ENCODE assay signal across 9 mouse cellular contexts in the genomic region with DNA sequence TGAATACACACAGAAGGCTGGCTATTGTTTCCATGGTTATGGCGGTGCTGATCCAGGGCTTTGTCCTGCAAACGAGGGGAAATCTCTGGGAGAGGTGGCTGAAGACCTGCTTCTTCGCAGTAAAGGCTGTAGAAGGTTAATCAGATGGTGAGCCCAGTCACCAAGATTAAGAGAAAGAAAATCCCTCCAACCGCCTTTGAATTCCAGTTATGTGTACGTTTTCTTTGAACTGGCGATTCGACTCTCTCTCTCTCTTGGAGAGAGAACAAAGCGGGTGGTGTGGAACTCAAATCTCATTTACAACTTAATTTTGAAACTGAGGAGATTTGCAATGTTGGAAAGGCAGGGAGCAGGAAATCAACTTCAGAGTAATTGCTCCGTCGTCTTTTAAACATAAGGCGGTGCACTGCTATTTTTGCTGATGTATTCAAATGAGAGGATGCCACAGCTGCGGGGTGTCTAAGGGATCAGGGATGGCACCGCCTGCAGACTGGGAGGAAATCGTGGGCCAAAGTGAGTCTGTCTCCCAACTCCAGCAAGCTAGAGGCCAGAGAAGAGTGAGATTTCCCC.
DNase-seq lines count a peak whose midpoint lies in the region; ATAC-seq and TF ChIP-seq lines count a peak whose summit lies in the region.
"Had no signal": no experiment of that assay in that cellular context is flagged by ENCODE, and none has a peak within 500 bp of the region (broad histone marks: within the 10 kb centered on the region; RNA-seq: fewer than 3 reads in every experiment).

No protein-coding gene starts in this region.

- TF ChIP-seq CTCF in ES-Bruce4 (IDR thresholded peaks at IDR 0.05; ENCODE audit: low read depth, low read length), result no peak
- TF ChIP-seq CTCF in heart, adult 2 months (IDR thresholded peaks at IDR 0.05), result no peak

- H3K79me2 ChIP-seq in heart, adult 2 months (replicated peaks; ENCODE audit: control insufficient read depth, insufficient read depth, low read length), result no peaks in the 10 kb centered on the region

- peak overlapping the region; percentile 2; the same call in 1 of the 2 replicates for H3K27ac ChIP-seq in ES-Bruce4 (ENCODE audit: insufficient read depth, low read length)
- peak overlapping the region; percentile 79 for H3K27ac ChIP-seq in forebrain, embryonic 12.5 days
- peak overlapping the region; percentile 77 for H3K27ac ChIP-seq in midbrain, embryonic 13.5 days
- H3K27ac ChIP-seq in heart, adult 2 months, result no peak overlapping the region

- H3K4me1 ChIP-seq in ES-Bruce4 (ENCODE audit: control insufficient read depth, insufficient read depth, low read length), result peaks cover 6% of the 10 kb centered on the region
- peaks cover 31% of the 10 kb centered on the region for H3K4me1 ChIP-seq in forebrain, embryonic 12.5 days
- H3K4me1 ChIP-seq in midbrain, embryonic 13.5 days (replicated peaks), result peaks cover 27% of the 10 kb centered on the region
- H3K4me1 ChIP-seq in heart, adult 2 months (ENCODE audit: control insufficient read depth, insufficient read depth, low read length), result no peaks in the 10 kb centered on the region

- H3K9me3 ChIP-seq in ES-Bruce4 (replicated peaks; ENCODE audit: control insufficient read depth, insufficient read depth, low read length, poor library complexity, severe bottlenecking), result peaks cover 5% of the 10 kb centered on the region
- peaks cover 6% of the 10 kb centered on the region; the same call in 1 of the 2 replicates for H3K9me3 ChIP-seq in forebrain, embryonic 12.5 days
- 0 out of 2 replicates have a peak, but pooled peaks cover 3% of the 10 kb centered on the region for H3K9me3 ChIP-seq in midbrain, embryonic 13.5 days

- TF ChIP-seq POLR2A in ES-Bruce4 (IDR thresholded peaks at IDR 0.05; ENCODE audit: insufficient read depth, low read length), result no peak
- TF ChIP-seq POLR2A in heart, adult 2 months (IDR thresholded peaks at IDR 0.05; ENCODE audit: insufficient read depth, low read depth, low read length), result no peak

- H3K36me3 ChIP-seq in ES-Bruce4 (ENCODE audit: control insufficient read depth, insufficient read depth, low read length, poor library complexity, severe bottlenecking), result no peaks in the 10 kb centered on the region
- no peaks in the 10 kb centered on the region for H3K36me3 ChIP-seq in forebrain, embryonic 12.5 days (replicated peaks)
- H3K36me3 ChIP-seq in midbrain, embryonic 13.5 days, result no peaks in the 10 kb centered on the region
- H3K36me3 ChIP-seq in heart, adult 2 months (ENCODE audit: control insufficient read depth, insufficient read depth, low read length), result no peaks in the 10 kb centered on the region

- H3K27me3 ChIP-seq in ES-Bruce4 (ENCODE audit: control insufficient read depth, insufficient read depth, low read length, poor library complexity, severe bottlenecking), result no peaks in the 10 kb centered on the region
- H3K27me3 ChIP-seq in forebrain, embryonic 12.5 days, result peaks cover 4% of the 10 kb centered on the region; the same call in 1 of the 2 replicates
- H3K27me3 ChIP-seq in midbrain, embryonic 13.5 days, result no peaks in the 10 kb centered on the region
- no peaks in the 10 kb centered on the region for H3K27me3 ChIP-seq in heart, adult 2 months (ENCODE audit: control insufficient read depth, insufficient read depth, low read length)

- DNase-seq in Muller cell, postnatal 12 days (ENCODE audit: inconsistent ontology term), result peak; percentile 43
- no peak for DNase-seq in heart, adult 2 months
- no peak for DNase-seq in kidney, postnatal 25 days
- DNase-seq in ovary, postnatal 36 days (ENCODE audit: low spot score), result no peak
- DNase-seq: kidney, adult 11 months had no signal

- intact Hi-C loops in heart, adult 2 months (cut with DNase I), result no loop called here

- TF ChIP-seq EP300 in ES-Bruce4 (IDR thresholded peaks at IDR 0.05; ENCODE audit: insufficient read depth, low read depth, low read length), result no peak
- TF ChIP-seq EP300 in heart, adult 2 months (IDR thresholded peaks at IDR 0.05; ENCODE audit: insufficient read depth, low read depth, low read length), result no peak

- peak overlapping the region; percentile 31 for H3K4me2 ChIP-seq in forebrain, embryonic 12.5 days
- peak overlapping the region; percentile 34 for H3K4me2 ChIP-seq in midbrain, embryonic 13.5 days (replicated peaks)

- no peak for ATAC-seq in forebrain, embryonic 12.5 days (ENCODE audit: low FRiP score)
- peak; percentile 69 for ATAC-seq in midbrain, embryonic 13.5 days

- H3K4me3 ChIP-seq in ES-Bruce4 (ENCODE audit: low read depth, low read length), result 0 out of 2 replicates have a peak overlapping the region, but pooled peaks have one; percentile 10
- H3K4me3 ChIP-seq in forebrain, embryonic 12.5 days (replicated peaks), result no peak overlapping the region
- H3K4me3 ChIP-seq in midbrain, embryonic 13.5 days (replicated peaks), result 0 out of 2 replicates have a peak overlapping the region, but pooled peaks have one; percentile 6
- H3K4me3 ChIP-seq in heart, adult 2 months, result no peak overlapping the region
- H3K4me3 ChIP-seq: megakaryocyte, embryonic 14.5 days had no signal

- no peak overlapping the region for H3K9ac ChIP-seq in ES-Bruce4 (ENCODE audit: low read depth, poor library complexity, severe bottlenecking)
- H3K9ac ChIP-seq in forebrain, embryonic 12.5 days, result no peak overlapping the region
- peak overlapping the region; percentile 19; the same call in 1 of the 2 replicates for H3K9ac ChIP-seq in midbrain, embryonic 13.5 days (replicated peaks)
- no peak overlapping the region for H3K9ac ChIP-seq in heart, adult 2 months (ENCODE audit: low read depth, low read length)

- WGBS in forebrain, embryonic 12.5 days, result 2% methylated on average over 14 of the region's 14 CpGs
- WGBS in midbrain, embryonic 13.5 days, result 4% methylated on average over 14 of the region's 14 CpGs
- 54% methylated on average over 14 of the region's 14 CpGs for WGBS in heart, adult 2 months

Comparison
In these comparisons a context has a peak if more than half of its experiments do, and no peak if none do; other contexts are left out.
1. H3K4me3 ChIP-seq: peak in ES-Bruce4 (single experiment) and midbrain, embryonic 13.5 days (single experiment); none in forebrain, embryonic 12.5 days (single experiment) and heart, adult 2 months (single experiment).